Mouse (Mus musculus) kidney, postnatal 0 days (tissue): ENCODE measurements around the gene Themis2. TPM values are rescaled to one million over a fixed set of nuclear protein-coding genes. Genes with fewer than 3 reads are reported as not detected.
A peak's percentile ranks its signal among the peaks of the same experiment; 100 is the strongest.

Experiments
- ATAC-seq: fragments of 200-750 bp; cut with Nextera tagmentation; replicated peaks from 2 replicates; pipeline ENCODE4 v1.8.0; 2017; ENCODE audit warnings: low read depth, moderate number of reproducible peaks, moderate TSS enrichment, moderate library complexity; ENCODE audit not compliant: low FRiP score
- DNase-seq: peaks from one replicate; pipeline ENCODE4 v3.0.0-alpha.2; 2016; ENCODE audit warnings: low spot score
- H3K27ac ChIP-seq: fragments of 300-500 bp; sonication (generic); 2 replicates; pipeline ENCODE4 v1.5.1; 2014; ENCODE audit warnings: mild to moderate bottlenecking
- H3K27me3 ChIP-seq: fragments of 300-500 bp; sonication (generic); 2 replicates; pipeline ENCODE4 v1.6.1; 2014; ENCODE audit warnings: low read length, mixed read lengths; ENCODE audit not compliant: insufficient read depth
- H3K36me3 ChIP-seq: fragments of 300-500 bp; sonication (generic); 2 replicates; pipeline ENCODE4 v1.6.1; 2014; ENCODE audit warnings: low read length, mixed read lengths; ENCODE audit not compliant: insufficient read depth
- H3K4me1 ChIP-seq: fragments of 300-500 bp; sonication (generic); replicated peaks from 2 replicates; pipeline ENCODE4 v1.6.1; 2014; ENCODE audit warnings: antibody characterized with exemption, low read length, mixed read lengths; ENCODE audit not compliant: insufficient read depth
- H3K4me2 ChIP-seq: fragments of 300-500 bp; sonication (generic); 2 replicates; pipeline ENCODE4 v1.6.1; 2014; ENCODE audit warnings: mild to moderate bottlenecking, low read length, moderate library complexity, mixed read lengths
- H3K4me3 ChIP-seq: fragments of 300-500 bp; sonication (generic); replicated peaks from 2 replicates; pipeline ENCODE4 v1.5.1; 2014; ENCODE audit warnings: low read depth, low read length
- H3K9ac ChIP-seq: fragments of 300-500 bp; sonication (generic); 2 replicates; pipeline ENCODE4 v1.6.1; 2014; ENCODE audit warnings: low read depth, low read length
- H3K9me3 ChIP-seq: fragments of 300-500 bp; sonication (generic); replicated peaks from 2 replicates; pipeline ENCODE4 v1.6.1; 2016; ENCODE audit warnings: low read length, inconsistent platforms, mixed read lengths
- CTCF ChIP-seq: IDR thresholded peaks from 2 replicates; pipeline ENCODE4 v1.5.1; 2016; ENCODE audit warnings: antibody characterized with exemption, low read depth, mild to moderate bottlenecking, moderate library complexity
- WGBS: fragments of 180-500 bp; shearing (Covaris S2); extraction: QIAGEN DNeasy Blood & Tissue Kit; methylation state at CpG from one replicate; pipeline ENCODE4 v1.1.7; 2014; 5-methylcytosine and 5-hydroxymethylcytosine counted together
- polyA plus RNA-seq: library from polyadenylated mRNA; unstranded; fragments of >200 nt; fragmentation: Nextera tagmentation; extraction: Ambion mirVana; gene quantifications from 2 replicates; pipeline ENCODE4 v1.2.1, GENCODE M21; 2015

Gene Themis2
- polyA plus RNA-seq, 1 experiment from 2014 or later: 1.0 TPM

DNA sequence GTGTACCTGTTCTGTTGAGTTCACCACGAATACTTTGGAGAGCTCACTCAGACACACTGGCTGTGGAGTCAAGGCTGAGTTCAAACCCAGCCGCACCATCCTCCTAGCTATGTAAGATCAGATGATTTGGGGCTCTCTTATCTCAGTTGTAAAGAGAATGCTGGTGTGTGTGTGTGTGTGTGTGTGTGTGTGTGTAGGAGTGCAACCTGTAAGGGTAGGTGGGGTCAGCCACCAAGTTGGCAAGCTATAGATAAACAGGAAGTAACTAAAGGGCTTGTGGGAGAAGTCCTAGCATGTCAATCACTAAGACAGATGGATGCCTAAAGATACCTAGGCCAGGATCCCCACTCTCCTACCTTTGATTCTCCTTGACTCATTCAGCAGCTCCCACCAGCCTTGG is 12.5 kb downstream of the Themis2 start:
- no peak overlapping the region for H3K27ac ChIP-seq
- no peak for TF ChIP-seq CTCF
- ATAC-seq (no peak), DNase-seq (no peak)
- no peaks in the 10 kb centered on the region for H3K9me3 ChIP-seq
- H3K4me2 ChIP-seq: no peak overlapping the region
- H3K4me1 ChIP-seq: no peaks in the 10 kb centered on the region
- WGBS: 81% methylated on average over 2 of the region's 2 CpGs
- H3K9ac ChIP-seq: no peak overlapping the region
- H3K4me3 ChIP-seq: no peak overlapping the region
- no peaks in the 10 kb centered on the region for H3K27me3 ChIP-seq
- peaks cover 7% of the 10 kb centered on the region; the same call in 1 of the 2 replicates for H3K36me3 ChIP-seq

DNA sequence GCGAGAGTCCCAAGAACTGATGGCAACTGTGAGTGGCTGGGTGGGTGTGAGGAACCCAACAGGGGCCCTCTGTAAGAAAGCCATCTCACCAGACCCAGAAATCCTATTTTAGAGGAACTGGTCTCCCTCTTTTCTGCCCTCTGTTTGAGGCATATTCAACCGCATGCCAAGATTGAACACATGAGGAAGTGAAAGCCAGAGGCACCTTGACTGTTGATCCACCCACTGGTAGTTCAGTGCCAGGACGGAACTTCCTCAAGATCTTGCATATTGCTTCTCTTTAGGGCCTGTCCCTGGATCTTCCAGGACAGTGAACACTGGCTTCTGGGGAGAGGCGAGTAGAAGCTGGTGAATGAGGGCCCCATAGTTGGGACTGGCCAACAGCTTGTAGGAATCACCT is 15.9 kb downstream of the Themis2 start:
- Histone ChIP-seq H3K27me3 (no peaks in the 10 kb centered on the region), H3K9me3 (no peaks in the 10 kb centered on the region), H3K4me2 (no peak overlapping the region), H3K9ac (no peak overlapping the region), H3K27ac (no peak overlapping the region), H3K36me3 (peaks cover 38% of the 10 kb centered on the region), H3K4me3 (no peak overlapping the region), H3K4me1 (no peaks in the 10 kb centered on the region)
- 86% methylated on average over 4 of the region's 4 CpGs for WGBS
- TF ChIP-seq CTCF: no peak
- ATAC-seq (no peak), DNase-seq (no peak)

DNA sequence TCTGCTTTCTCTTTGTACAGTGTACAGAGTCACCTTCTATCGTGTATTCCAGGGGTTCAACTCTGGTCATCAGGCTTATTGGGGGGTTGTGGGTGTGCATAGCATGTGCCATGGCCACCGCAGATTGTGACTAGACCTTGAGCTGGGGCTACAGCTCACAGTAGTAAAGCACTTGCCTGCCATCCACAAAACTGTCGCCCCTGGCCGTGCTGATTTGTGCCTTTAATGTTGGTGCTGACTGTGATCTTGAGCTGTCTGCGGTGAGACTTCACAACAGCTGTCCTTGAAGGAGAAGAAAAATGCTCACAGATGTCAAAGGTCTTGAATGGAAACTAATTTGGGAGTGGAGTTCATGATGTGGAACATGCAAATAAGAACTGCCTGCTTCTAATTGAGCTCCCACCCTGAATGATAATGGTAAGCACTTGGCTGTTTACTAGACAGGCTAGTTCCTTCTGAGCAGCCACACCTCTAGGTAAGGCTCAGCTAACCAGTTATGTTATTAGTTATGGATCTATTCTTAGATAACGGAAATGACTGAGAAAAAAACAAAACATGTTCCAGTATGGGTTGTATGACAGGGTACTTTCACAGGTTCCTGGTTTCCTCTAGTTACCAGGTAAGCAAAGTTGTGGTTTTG is 17.5 kb downstream of the Themis2 start:
- no peak for DNase-seq
- Histone ChIP-seq H3K27ac (no peak overlapping the region), H3K4me2 (no peak overlapping the region), H3K36me3 (peaks cover 52% of the 10 kb centered on the region), H3K27me3 (no peaks in the 10 kb centered on the region), H3K9ac (no peak overlapping the region), H3K9me3 (no peaks in the 10 kb centered on the region), H3K4me1 (no peaks in the 10 kb centered on the region), H3K4me3 (no peak overlapping the region)
- TF ChIP-seq CTCF: no peak
- no peak for ATAC-seq
- WGBS: 79% methylated on average over 6 of the region's 6 CpGs

DNA sequence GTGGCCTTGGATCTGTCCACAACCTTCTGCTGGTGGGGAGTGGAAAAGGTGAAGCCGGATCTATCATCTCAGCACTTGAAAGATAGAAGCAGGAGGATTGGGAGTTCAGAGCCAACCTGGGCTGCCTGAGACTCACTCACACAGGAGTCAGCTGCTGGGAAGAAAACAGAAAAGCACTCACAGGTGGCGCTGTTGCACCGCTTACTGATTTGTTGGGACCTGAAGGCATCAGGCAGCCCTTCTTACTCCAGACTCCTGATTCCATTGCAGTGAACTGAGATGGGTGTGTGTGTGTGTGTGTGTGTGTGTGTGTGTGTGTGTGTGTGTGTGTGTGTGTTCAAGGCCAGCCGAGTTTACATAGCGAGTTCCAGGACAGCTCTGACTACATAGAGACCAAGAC is 19.4 kb downstream of the Themis2 start:
- no peaks in the 10 kb centered on the region for H3K4me1 ChIP-seq
- H3K27me3 ChIP-seq: no peaks in the 10 kb centered on the region
- H3K4me3 ChIP-seq: no peak overlapping the region
- TF ChIP-seq CTCF: peak; percentile 78
- ATAC-seq (no peak), DNase-seq (peak; percentile 66)
- peaks cover 63% of the 10 kb centered on the region for H3K36me3 ChIP-seq
- no peak overlapping the region for H3K4me2 ChIP-seq
- H3K9ac ChIP-seq: no peak overlapping the region
- no peaks in the 10 kb centered on the region for H3K9me3 ChIP-seq
- H3K27ac ChIP-seq: no peak overlapping the region
- 90% methylated on average over 5 of the region's 5 CpGs for WGBS

DNA sequence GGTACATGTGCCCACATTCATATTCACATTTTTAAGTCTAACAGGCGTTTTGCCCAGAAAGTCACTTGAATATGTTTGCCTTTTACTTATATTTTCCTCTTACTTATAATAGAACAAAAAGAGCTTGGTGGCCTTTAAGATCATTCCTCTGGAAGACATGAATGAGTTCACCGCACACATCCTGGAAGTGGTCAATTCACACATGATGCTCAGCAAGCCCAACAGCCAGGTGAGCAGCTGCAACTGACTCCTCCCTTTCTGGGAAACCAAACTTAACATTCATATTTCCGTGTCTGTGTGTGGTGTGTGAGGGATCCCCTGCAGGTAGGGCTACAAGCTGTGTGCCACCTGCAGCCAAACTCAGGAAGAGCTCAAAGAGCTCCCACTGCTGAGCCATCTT is 21.3 kb downstream of the Themis2 start:
- no peaks in the 10 kb centered on the region for H3K4me1 ChIP-seq
- no peak overlapping the region for H3K27ac ChIP-seq
- DNase-seq: no peak
- no peak for TF ChIP-seq CTCF
- ATAC-seq: no peak
- H3K9me3 ChIP-seq: no peaks in the 10 kb centered on the region
- no peak overlapping the region for H3K9ac ChIP-seq
- no peak overlapping the region for H3K4me2 ChIP-seq
- 85% methylated on average over 3 of the region's 3 CpGs for WGBS
- H3K36me3 ChIP-seq: peaks cover 66% of the 10 kb centered on the region
- H3K4me3 ChIP-seq: no peak overlapping the region
- no peaks in the 10 kb centered on the region for H3K27me3 ChIP-seq

DNA sequence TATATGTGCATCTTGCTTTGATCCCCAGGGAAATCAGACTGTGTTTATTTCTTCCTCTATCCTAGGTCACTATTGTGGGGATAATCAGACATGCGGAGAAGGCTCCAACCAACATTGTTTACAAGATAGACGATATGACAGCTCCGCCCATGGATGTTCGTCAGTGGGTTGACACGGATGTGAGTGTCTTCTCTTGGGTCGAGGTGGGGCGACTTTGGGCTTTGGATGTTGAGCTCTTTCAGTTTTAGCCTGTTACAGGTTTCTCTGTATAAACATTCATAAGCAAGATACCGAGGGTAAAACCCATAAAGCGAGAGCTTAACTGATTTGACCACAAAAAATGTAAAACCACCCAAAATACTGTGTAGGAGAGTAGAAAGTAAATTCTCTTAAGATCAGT is 24.4 kb downstream of the Themis2 start:
- no peak for TF ChIP-seq CTCF
- Histone ChIP-seq H3K4me1 (peaks cover 11% of the 10 kb centered on the region), H3K27ac (no peak overlapping the region), H3K27me3 (no peaks in the 10 kb centered on the region), H3K36me3 (peaks cover 41% of the 10 kb centered on the region), H3K4me2 (no peak overlapping the region), H3K9me3 (no peaks in the 10 kb centered on the region), H3K9ac (no peak overlapping the region), H3K4me3 (no peak overlapping the region)
- WGBS: 89% methylated on average over 9 of the region's 9 CpGs
- DNase-seq (no peak), ATAC-seq (no peak)
